Mouse (Mus musculus): ENCODE data around the gene Ubxn2a.
"Not testable (repeated sequence)": the region's sequence is repeated elsewhere in the genome, so short reads cannot be mapped to it uniquely, and the experiment has no call there.

Ubxn2a gene

DNA sequence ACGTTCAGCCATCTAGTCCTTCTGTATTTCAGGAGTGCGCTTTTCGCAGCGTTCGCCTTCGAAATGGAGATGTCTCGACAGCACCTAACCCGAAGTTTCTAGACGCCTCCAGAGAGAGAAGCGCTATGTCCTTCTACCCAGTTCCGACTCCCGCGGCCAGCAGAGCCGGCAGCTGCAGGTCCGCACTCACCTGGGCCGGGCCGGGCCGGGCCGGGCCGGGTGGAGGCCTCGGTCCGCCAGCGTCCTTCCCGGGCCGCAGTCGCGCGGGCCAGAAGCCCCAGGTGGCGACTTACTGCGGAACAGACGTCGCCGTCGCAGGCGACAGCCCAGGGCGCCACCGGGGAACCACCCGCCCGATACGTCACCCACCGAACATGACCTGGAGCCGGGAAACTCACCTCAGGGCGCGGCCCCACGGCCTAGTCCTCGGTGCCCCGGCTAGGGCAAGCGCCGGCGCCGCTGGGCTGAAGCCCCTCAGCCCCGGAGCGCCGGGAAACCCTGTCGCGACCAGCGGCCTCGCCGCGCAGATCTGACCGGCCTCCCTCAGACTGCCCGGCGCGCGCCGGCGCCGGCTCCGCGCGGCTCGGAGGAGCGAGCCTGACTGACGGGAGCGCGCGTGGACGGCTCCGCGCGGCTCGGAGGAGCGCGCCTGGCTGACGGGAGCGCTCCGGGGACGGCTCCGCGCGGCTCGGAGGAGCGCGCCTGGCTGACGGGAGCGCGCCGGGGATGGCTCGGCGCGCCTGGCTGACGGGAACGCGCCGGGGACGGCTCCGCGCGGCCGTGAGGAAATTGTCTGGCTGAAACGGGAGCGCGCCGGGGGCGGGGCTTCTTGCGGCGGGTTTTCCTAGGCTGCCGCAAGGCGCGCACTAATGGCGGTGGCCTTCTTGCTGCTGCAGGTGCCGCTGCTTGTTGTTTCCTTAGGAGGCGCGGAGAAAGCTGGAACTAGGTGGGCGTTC, at the start of gene Ubxn2a:
TSS of gene Ubxn2a (minus strand) at position 755 of the 956 bp plus-strand sequence.
- DNase-seq: peak; percentile 94

DNA sequence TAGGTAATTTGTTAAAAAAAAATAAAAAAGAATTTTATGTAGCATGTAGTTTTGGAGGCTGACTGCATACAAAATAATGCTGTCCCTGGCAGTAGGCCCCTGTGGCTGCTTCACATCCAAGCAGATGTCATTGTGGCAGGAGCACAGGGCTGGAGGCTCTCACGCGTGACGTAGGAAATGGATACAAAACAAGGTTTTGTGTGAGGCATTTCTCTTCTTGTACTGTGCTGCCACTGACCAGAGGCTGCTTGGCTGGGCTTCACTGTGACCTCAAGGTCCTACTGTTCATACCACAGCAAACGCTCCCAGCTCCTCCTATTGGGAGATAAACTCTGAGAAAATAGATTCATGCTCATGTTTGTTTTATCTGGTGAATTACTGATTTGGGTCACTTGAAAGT, 45.7 kb upstream of the Ubxn2a start:
- DNase-seq: no peak

- DNase-seq: no peak
Measured at GRCm38 (mm10) chr12:4952272-4952671, 44.8 kb upstream of the Ubxn2a start.

- no peak for DNase-seq
Measured at GRCm38 (mm10) chr12:4930820-4931548, 23.5 kb upstream of the Ubxn2a start.

DNA sequence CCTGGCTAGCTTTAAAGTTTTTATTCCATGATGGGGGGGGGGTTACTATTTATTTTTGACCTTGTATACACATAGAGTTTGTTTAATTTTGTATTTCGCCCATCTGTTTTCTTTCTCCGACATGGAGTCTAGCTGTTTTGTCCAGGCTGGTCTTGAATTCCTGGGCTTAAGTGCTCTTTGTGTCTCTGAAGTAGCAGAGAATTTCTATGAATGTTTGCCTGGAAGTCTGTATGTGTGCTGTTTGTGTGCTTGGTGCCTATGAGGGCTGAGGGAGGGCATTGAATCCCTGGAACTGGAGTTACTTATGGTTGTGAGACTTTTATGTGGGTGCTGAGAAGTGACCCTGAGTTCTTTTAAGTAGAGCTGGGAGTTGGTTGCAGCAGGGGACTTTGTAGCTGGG, 20.7 kb upstream of the Ubxn2a start:
- DNase-seq: no peak

DNA sequence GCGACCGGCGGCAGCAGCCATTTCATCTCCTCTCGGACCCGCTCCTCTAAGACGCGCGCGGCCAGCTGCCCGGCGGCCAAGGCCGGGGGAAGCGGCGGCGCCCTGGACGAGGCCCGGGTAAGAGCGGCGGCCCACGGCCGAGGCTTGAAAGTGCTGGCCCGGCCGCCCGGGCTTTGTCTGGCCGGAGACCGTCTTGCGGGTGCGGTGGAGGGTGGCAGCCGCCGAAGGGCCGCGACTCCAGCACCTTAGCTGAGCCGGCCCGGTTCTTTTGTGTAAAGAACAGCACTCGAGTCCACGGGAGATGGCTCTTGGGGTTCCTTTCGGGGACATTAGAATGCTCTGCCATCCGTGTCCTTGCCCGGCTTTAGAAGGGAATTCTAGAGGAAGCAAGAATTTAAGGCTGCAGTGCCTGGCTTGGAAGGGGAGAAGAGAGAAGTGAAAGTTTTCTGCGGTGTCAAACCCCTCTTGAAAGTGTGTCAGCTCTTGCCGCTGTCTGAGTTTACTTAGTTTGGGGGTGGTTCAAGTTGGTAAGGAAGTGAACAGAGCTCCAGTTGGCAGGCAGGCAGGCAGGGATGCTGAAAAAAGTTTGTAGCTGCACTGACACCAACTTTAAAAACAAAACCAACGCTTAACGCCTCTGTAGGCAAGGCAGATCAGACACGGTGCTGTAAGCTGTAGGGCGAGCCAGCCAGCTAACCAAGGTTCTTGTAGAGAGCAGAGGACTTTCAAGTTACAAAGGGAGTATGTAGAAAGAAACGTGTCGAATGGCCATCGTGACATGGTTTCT, 10.5 kb upstream of the Ubxn2a start:
- DNase-seq: peak; percentile 58

GRCm38 (mm10) chr12:4916994-4917804, 9.7 kb upstream of the Ubxn2a start, which contains the start of gene Atad2b:
TSS of gene Atad2b (plus strand) at chr12:4917353.
- DNase-seq: peak; percentile 99

DNA sequence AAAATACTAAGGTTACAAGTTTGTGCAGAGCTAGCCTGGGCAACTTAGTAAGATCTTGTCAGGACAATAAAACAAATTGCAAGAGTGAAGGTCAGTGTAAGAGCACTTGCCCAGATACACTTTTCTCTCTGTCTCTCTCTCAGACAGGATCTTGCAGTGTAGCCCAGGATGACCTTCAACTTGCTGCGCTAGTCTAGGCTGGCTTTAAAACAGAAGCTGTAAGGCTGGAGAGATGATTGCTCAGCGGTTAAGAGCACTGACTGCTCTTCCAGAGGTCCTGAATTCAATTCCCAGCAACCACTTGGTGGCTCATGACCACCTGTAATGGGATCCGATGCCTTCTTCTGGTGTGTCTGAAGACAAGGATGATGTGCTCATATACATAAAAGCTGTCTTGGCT, 7.4 kb upstream of the Ubxn2a start:
- DNase-seq: no peak

GRCm38 (mm10) chr12:4914441-4914840, 6.9 kb upstream of the Ubxn2a start:
- DNase-seq: no peak

GRCm38 (mm10) chr12:4911716-4912115, 4.2 kb upstream of the Ubxn2a start:
- no peak for DNase-seq

DNA sequence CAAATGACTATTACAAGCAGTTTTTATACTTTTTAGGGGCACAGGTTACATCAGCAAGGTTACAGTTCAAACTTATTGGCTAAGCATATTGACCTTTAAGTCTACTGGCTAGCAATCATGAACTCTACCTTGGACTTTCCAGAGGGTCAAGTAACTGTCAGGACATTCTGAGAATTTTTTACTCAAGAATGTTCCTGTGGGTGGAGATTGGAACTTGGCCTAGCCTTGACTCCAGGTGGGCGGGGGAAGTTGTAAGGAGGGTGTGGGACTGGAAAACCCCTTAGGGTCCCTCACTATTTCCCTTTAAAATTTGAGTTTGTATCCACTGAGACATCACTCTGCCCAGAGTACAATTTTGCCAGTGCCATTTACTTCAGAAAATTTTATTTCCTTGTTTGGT, 3.0 kb upstream of the Ubxn2a start:
- DNase-seq: not testable (repeated sequence)

- DNase-seq: no peak
Measured at GRCm38 (mm10) chr12:4908391-4908790, 886 bp upstream of the Ubxn2a start.

- no peak for DNase-seq
Measured at GRCm38 (mm10) chr12:4906476-4906875, 1.0 kb downstream of the Ubxn2a start.

GRCm38 (mm10) chr12:4905946-4906345, 1.6 kb downstream of the Ubxn2a start:
- DNase-seq: no peak

- no peak for DNase-seq
Measured at GRCm38 (mm10) chr12:4898024-4898423, 9.5 kb downstream of the Ubxn2a start.

- no peak for DNase-seq
Measured at GRCm38 (mm10) chr12:4889891-4890290, 17.6 kb downstream of the Ubxn2a start.

DNA sequence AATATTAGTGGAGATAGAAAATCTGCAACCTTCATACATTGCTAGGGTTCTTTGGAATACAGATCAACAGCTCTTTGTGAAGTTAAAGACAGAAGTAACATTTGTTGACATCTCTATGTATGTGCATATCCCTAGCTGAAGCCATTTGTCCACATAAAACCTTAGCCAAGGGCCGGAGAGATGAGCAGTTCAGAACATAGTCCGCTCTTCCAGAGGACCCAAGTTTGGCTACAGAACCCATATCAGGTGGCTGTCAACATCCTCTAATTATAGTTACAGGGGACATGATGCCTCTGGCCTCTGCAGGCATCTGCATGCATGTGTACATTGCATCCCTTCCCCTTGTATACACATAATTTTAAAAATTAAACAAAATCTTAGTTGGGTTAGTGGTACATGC, 18.3 kb downstream of the Ubxn2a start:
- no peak for DNase-seq

- DNase-seq: no peak
Measured at GRCm38 (mm10) chr12:4888739-4889138, 18.8 kb downstream of the Ubxn2a start.

DNA sequence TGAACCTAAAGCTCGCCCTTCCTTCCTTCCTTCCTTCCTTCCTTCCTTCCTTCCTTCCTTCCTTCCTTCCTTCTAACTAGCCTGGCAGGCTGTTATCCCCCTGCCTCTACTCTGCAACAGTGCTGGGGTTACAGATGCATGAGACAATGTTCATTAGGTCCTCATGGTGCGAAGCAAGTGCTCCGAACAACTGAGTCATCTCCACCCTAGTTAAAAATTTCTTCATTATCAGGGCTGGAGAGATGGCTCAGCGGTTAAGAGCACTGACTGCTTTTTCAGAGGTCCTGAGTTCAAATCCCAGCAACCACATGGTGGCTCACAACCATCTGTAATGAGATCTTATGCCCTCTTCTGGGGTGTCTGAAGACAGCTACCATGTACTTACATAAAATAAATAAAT, 20.9 kb downstream of the Ubxn2a start:
- DNase-seq: not testable (repeated sequence)

DNA sequence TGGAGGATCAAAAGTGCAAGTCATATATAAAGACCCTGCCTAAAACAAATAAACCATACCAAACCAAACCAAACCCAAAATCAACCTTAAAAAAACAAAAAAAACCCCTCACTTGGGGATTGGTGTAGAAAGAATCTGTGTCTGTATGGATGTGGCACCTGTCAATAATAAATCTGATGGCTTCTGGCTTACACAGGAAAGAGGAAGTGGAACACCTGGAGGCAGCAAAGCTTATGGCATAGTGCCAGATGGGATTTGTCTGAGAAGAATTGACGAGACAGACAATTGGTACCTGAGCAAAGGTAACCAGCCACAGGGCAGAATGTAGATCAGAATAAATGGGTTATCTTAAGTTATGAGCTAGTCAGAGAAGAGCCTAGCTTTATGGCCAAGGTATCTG, 22.4 kb downstream of the Ubxn2a start:
- no peak for DNase-seq

- no peak for DNase-seq
Measured at GRCm38 (mm10) chr12:4882086-4882485, 25.4 kb downstream of the Ubxn2a start.

DNA sequence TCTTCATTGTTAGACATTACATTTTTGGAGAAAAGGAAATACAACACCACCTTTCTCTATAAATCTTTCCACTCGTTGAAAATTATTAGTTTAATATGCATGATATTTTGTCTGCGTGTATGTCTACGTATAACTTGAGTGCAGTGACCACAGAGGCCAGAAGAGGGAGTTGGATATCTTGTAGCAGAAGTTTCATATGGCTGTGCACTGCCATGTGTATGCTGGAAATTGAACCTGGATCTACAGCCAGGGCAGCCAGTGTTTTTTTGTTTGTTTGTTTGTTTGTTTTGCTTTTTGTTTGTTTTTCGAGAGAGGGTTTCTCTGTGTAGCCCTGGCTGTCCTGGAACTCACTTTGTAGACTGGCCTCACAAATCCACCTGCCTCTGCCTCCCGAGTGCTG, 28.5 kb downstream of the Ubxn2a start:
- DNase-seq: no peak
